Mouse (Mus musculus): ENCODE results near the gene Ctso.

GRCm38 (mm10) chr3:81932141-81933101 lies at the start of gene Ctso:
- peak; percentile 69 for TF ChIP-seq CTCF (conservative IDR thresholded peaks at IDR 0.05; ENCODE audit: insufficient read depth, insufficient read length, low read depth, low read length)
- TF ChIP-seq POLR2A (IDR thresholded peaks at IDR 0.05; ENCODE audit: low read depth, low read length): peak; percentile 21
